Mouse (Mus musculus) heart, embryonic 10.5 days (tissue): ENCODE measurements around the gene Fkbp15. TPM values are rescaled to one million over a fixed set of nuclear protein-coding genes. Genes with fewer than 3 reads are reported as not detected.

Experiments used
- DNase-seq: peaks from one replicate; pipeline ENCODE4 v3.0.0-alpha.2; 2017; ENCODE audit warnings: low spot score
- H3K27ac ChIP-seq: fragments of 300-500 bp; sonication (generic); 2 replicates; pipeline ENCODE4 v1.5.1; 2016; ENCODE audit warnings: mild to moderate bottlenecking
- H3K27me3 ChIP-seq: fragments of 300-500 bp; sonication (generic); 2 replicates; pipeline ENCODE4 v1.6.1; 2016; ENCODE audit warnings: mild to moderate bottlenecking; ENCODE audit not compliant: poor library complexity, insufficient read depth, severe bottlenecking
- H3K36me3 ChIP-seq: fragments of 300-500 bp; sonication (generic); 2 replicates; pipeline ENCODE4 v1.6.1; 2016; ENCODE audit warnings: mild to moderate bottlenecking, moderate library complexity
- H3K4me1 ChIP-seq: fragments of 300-500 bp; sonication (generic); 2 replicates; pipeline ENCODE4 v1.6.1; 2016; ENCODE audit warnings: mild to moderate bottlenecking
- H3K4me3 ChIP-seq: fragments of 300-500 bp; sonication (generic); 2 replicates; pipeline ENCODE4 v1.5.1; 2016; ENCODE audit warnings: mild to moderate bottlenecking, moderate library complexity
- H3K9me3 ChIP-seq: fragments of 300-500 bp; sonication (generic); 2 replicates; pipeline ENCODE4 v1.6.1; 2016; ENCODE audit warnings: mild to moderate bottlenecking, moderate library complexity
- WGBS: fragments of 180-500 bp; shearing (Covaris S2); methylation state at CpG from one replicate; pipeline ENCODE4 v1.1.7; 2016; 5-methylcytosine and 5-hydroxymethylcytosine counted together
- polyA plus RNA-seq: library from polyadenylated mRNA; unstranded; fragments of >200 nt; fragmentation: Nextera tagmentation; extraction: Ambion mirVana; gene quantifications from 2 replicates; pipeline ENCODE4 v1.2.1, GENCODE M21; 2016

Gene Fkbp15
- polyA plus RNA-seq, 1 experiment from 2014 or later, result 17.2 TPM

DNA sequence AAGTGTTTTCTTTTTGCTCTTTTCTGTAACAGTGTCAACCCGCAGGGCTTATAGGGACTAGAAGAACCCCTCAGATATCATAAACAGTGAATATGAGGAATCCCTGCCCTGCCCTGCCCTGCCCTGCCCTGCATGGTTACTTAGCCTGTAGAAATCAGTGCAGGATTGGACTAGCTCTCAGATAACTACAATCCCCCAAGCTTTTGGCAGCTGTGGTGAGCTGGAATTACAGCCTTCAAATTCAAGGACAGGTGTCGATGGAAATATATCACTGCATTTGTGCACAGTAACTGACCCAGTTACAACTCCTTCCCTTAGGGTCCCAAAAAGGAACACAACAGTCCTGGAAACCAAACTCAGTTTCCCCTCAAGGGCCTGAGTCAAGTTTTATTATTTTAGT is 60.3 kb downstream of the Fkbp15 start:
- H3K4me3 ChIP-seq, result no peak overlapping the region
- no peaks in the 10 kb centered on the region for H3K27me3 ChIP-seq
- no peaks in the 10 kb centered on the region for H3K4me1 ChIP-seq
- H3K9me3 ChIP-seq, result no peaks in the 10 kb centered on the region
- no peak for DNase-seq
- peaks cover 93% of the 10 kb centered on the region for H3K36me3 ChIP-seq
- 89% methylated on average over 2 of the region's 2 CpGs for WGBS
- no peak overlapping the region for H3K27ac ChIP-seq

GRCm38 (mm10) chr4:62297280-62298130 is 62.8 kb downstream of the Fkbp15 start:
- Histone ChIP-seq H3K27me3 (no peaks in the 10 kb centered on the region), H3K4me3 (no peak overlapping the region), H3K27ac (no peak overlapping the region), H3K36me3 (peaks cover 78% of the 10 kb centered on the region), H3K4me1 (no peaks in the 10 kb centered on the region), H3K9me3 (no peaks in the 10 kb centered on the region)
- WGBS, result 63% methylated on average over 3 of the region's 3 CpGs
- no peak for DNase-seq

DNA sequence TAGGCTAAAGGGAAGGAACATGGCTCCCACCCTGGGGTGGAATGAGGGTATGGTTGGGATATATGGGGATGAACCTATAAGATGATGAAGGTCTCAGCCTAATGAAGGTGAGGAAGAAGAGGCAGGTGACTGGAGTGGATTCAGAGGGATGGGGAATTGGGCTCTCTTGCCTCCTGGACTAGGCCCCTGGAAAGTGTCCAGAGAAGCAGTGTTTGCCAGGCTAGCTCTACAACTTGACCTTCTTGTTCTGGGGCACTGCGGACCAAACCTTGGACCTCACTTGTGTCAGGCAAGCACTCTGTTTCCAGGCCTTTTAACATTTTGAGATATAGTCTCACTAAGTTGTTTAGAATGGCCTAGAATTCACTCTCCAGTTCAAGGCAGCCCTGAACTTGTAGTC is 65.6 kb downstream of the Fkbp15 start:
- Histone ChIP-seq H3K27me3 (no peaks in the 10 kb centered on the region), H3K9me3 (no peaks in the 10 kb centered on the region), H3K4me1 (no peaks in the 10 kb centered on the region), H3K27ac (no peak overlapping the region), H3K4me3 (no peak overlapping the region), H3K36me3 (peaks cover 51% of the 10 kb centered on the region)
- DNase-seq, result no peak
- whole genome bisulfite sequencing, result 97% methylated on average over 1 of the region's 1 CpGs

DNA sequence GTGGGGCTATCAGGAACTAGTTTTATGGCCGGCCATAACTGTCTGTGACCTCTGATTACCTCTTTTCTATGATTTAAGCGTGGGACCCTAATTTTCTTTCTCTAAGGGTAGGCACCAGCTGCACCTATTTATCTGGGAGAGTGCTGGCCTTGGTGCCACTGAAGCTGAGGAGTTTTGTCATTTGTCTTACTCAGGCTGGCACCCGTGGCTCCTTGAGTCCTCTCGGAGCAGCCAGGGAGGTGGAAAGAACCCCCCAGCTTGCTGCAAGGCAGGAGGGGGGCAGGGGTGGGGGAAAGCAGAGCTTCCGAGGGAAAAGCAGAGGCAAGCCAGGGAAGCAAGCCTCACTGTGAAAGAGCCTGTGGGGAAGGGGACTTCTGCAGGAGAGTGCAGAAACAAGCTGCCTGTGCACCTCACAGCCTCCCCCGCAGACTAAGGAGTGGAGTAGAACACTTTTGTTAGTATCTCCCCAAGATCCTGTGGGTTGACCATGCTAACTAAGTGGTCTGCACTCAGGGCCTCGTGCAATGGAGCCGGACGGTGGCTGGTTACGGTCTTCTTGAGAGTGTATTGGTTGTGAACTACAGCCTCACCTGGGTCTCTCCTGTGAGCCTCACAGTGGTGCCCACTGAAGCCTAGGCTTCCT is 67.0 kb downstream of the Fkbp15 start:
- no peaks in the 10 kb centered on the region for H3K9me3 ChIP-seq
- DNase-seq, result no peak
- H3K4me3 ChIP-seq, result no peak overlapping the region
- no peak overlapping the region for H3K27ac ChIP-seq
- no peaks in the 10 kb centered on the region for H3K27me3 ChIP-seq
- H3K4me1 ChIP-seq, result peaks cover 11% of the 10 kb centered on the region; the same call in 1 of the 2 replicates
- WGBS, result 67% methylated on average over 10 of the region's 10 CpGs
- H3K36me3 ChIP-seq, result peaks cover 37% of the 10 kb centered on the region

DNA sequence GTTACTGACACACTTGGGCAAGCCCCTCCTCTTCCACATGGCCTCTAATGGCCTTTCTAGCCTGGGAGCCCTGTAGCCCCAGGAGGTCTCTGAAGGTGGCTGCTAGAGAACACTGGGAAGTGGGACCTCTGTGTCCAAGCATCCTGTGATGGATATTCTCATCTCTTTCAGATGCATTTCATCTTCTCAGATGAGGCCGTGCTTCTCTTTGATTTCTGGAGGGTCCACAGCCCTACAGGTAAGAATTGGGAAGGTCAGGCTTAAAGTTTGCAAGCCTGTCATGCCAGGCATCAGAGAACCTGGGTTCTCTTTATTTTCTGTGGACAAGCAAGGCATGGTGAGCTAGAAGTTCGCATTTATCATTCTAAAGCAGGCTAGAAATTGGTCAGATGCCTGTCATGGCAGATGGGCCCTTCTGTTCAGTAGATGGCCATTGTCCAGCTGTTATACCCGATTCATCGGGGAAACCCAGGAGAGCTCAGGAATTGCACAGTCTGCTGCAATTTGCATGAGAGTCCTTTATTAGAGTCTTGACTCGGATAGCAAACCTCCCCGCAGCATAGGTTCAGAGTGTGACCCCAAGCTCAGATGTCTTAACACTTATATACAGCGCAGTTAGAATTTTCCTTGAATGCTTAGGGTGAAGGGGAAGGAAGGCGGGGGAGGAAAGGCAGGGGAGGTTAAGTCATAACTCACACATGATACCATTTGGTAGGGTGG is 67.7 kb downstream of the Fkbp15 start:
- H3K9me3 ChIP-seq, result no peaks in the 10 kb centered on the region
- no peak overlapping the region for H3K4me3 ChIP-seq

GRCm38 (mm10) chr4:62290816-62291505 is 69.4 kb downstream of the Fkbp15 start:
- 87% methylated on average over 9 of the region's 9 CpGs for WGBS
- H3K9me3 ChIP-seq, result no peaks in the 10 kb centered on the region
- H3K4me3 ChIP-seq, result no peak overlapping the region
- no peak overlapping the region for H3K27ac ChIP-seq
- H3K27me3 ChIP-seq, result no peaks in the 10 kb centered on the region
- peaks cover 22% of the 10 kb centered on the region for H3K4me1 ChIP-seq
- DNase-seq, result no peak
- H3K36me3 ChIP-seq, result peaks cover 14% of the 10 kb centered on the region; the same call in 1 of the 2 replicates

More for the DNA sequence above, 67.7 kb downstream of the Fkbp15 start:
- WGBS, result 83% methylated on average over 8 of the region's 8 CpGs
- no peak for DNase-seq
- Histone ChIP-seq H3K27ac (no peak overlapping the region), H3K27me3 (no peaks in the 10 kb centered on the region), H3K36me3 (peaks cover 30% of the 10 kb centered on the region), H3K4me1 (peaks cover 18% of the 10 kb centered on the region)

- Histone ChIP-seq H3K27ac (no peak overlapping the region), H3K4me3 (no peak overlapping the region), H3K9me3 (no peaks in the 10 kb centered on the region), H3K27me3 (no peaks in the 10 kb centered on the region), H3K36me3 (0 out of 2 replicates have a peak, but pooled peaks cover 4% of the 10 kb centered on the region), H3K4me1 (peaks cover 22% of the 10 kb centered on the region)
- WGBS, result 70% methylated on average over 7 of the region's 7 CpGs
- DNase-seq, result no peak
Measured at GRCm38 (mm10) chr4:62289226-62289625, 71.1 kb downstream of the Fkbp15 start.

DNA sequence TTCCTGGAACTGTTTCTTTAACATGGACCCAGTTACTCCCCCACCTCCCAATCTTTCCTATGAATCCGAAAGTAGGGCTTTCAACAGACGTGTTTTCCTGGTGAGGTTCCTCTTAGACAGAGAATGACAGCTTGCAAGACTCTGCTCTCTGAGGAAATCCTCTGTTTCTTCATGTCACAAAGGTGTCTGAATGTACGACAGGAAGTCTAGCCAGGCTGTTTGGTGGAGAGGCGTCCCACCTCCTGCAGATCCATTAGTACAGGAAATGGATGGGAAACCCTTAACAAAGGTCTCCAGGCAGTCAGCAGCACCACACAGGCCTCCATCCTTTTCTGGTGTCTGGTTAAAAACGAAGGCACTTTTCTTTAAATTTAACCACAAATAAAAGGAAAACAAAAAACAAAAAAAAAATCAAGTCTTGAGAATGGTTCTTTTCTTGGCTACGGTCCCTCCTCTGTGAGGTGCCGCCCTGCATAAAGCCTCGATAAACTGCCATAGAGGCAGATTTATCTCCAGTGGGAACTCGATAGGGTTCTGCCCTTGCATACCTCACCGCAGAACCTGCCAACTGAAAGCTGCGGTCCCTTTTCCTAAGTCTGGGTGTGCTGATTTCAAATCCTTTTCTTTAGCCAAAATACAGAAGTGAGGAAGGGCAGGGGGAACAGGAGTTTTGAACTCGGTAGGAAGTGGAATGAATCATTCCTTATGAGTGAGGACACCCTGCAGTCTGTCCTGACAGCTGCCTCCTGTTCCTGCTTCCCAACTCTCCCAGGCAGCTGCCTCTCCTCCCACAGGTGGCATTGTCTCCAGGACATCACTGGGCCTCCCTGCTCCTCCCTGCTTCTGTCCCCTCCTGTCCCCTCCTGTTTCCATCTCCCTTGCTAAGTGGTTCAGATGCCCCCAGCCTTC is 73.1 kb downstream of the Fkbp15 start:
- H3K27ac ChIP-seq, result peak overlapping the region; percentile 87; the same call in 1 of the 2 replicates

DNA sequence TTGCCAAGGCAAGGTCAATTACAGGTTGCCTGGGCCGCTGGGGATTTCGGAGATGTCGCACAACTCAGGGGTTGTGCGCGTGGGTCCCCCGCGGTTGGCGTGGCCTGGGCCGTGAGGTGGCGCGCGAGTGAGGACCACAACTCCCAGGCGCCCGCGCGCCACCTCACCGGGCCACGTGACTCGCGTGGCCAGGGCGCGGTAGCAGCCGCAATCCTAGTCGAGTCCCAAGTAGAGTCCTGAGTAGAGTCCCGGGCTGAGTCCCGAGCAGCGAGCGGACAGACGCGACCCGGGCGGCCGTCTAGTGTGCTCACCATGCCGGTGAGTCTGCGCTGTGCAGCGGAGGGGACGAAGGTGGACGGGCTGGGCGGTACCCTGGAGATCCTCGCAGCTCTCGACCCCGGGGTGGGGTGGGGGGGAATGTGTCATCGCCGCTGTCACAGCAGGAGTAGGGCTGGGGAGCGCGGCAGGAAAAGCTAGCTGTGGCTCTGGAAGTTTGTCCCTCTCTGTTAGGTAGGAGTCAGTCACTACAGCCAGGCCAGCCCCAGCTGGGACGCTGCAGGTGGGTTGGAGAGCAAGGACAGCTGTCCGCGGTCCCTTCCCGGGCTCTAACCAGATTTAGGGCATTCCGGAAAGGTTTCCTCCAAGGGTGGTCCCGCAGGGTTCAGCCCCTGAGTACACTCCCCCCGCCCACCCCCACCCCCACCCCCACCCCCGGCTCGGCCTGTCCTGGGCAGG is 73.9 kb downstream of the Fkbp15 start:
- Histone ChIP-seq H3K36me3 (no peaks in the 10 kb centered on the region), H3K4me1 (peaks cover 28% of the 10 kb centered on the region), H3K9me3 (no peaks in the 10 kb centered on the region), H3K4me3 (peak overlapping the region; percentile 86), H3K27me3 (no peaks in the 10 kb centered on the region), H3K27ac (peak overlapping the region; percentile 87)
- DNase-seq, result peak; percentile 93
- 1% methylated on average over 54 of the region's 55 CpGs for WGBS

More for the DNA sequence above, 73.1 kb downstream of the Fkbp15 start:
- no peaks in the 10 kb centered on the region for H3K27me3 ChIP-seq
- 10% methylated on average over 12 of the region's 12 CpGs for WGBS
- H3K4me1 ChIP-seq, result peaks cover 27% of the 10 kb centered on the region
- no peaks in the 10 kb centered on the region for H3K36me3 ChIP-seq
- no peaks in the 10 kb centered on the region for H3K9me3 ChIP-seq
- DNase-seq, result no peak
- peak overlapping the region; percentile 86 for H3K4me3 ChIP-seq

- Histone ChIP-seq H3K36me3 (no peaks in the 10 kb centered on the region), H3K9me3 (no peaks in the 10 kb centered on the region)
- no peak for DNase-seq
Measured at GRCm38 (mm10) chr4:62285576-62285975, 74.8 kb downstream of the Fkbp15 start.

DNA sequence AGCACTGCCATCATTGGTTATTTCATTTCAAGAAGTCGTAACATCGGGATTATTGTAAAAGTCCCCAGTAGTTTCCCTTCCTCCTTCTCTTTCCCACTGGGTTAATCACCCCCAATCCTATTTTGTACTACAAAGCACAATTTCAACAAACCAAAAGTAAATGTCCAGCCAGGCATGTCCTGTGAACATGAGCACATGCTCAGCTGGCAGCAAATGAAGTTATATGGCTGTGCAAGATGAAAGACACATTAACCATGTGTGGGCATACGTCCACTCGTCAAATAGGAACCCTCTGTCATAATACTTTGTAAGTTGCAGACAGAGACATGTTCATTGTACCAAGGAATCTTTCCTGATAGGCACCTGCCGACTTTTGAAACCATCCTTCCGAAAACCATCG is 77.4 kb downstream of the Fkbp15 start:
- Histone ChIP-seq H3K36me3 (no peaks in the 10 kb centered on the region), H3K4me1 (peaks cover 14% of the 10 kb centered on the region), H3K4me3 (no peak overlapping the region), H3K27me3 (no peaks in the 10 kb centered on the region), H3K27ac (no peak overlapping the region), H3K9me3 (no peaks in the 10 kb centered on the region)
- no peak for DNase-seq
- 87% methylated on average over 7 of the region's 7 CpGs for WGBS

More at GRCm38 (mm10) chr4:62285576-62285975, 74.8 kb downstream of the Fkbp15 start:
- Histone ChIP-seq H3K27ac (no peak overlapping the region), H3K4me1 (peaks cover 28% of the 10 kb centered on the region), H3K27me3 (no peaks in the 10 kb centered on the region), H3K4me3 (no peak overlapping the region)
- 70% methylated on average over 8 of the region's 8 CpGs for WGBS
